Mouse (Mus musculus) liver, adult (tissue): ENCODE measurements around the gene Fam172a.

Experiments
- GATA4 ChIP-seq: IDR thresholded peaks from 2 replicates; pipeline ENCODE4 v1.6.1; 2014; ENCODE audit warnings: mild to moderate bottlenecking, low read length; ENCODE audit not compliant: insufficient replicate concordance

The Fam172a gene

DNA sequence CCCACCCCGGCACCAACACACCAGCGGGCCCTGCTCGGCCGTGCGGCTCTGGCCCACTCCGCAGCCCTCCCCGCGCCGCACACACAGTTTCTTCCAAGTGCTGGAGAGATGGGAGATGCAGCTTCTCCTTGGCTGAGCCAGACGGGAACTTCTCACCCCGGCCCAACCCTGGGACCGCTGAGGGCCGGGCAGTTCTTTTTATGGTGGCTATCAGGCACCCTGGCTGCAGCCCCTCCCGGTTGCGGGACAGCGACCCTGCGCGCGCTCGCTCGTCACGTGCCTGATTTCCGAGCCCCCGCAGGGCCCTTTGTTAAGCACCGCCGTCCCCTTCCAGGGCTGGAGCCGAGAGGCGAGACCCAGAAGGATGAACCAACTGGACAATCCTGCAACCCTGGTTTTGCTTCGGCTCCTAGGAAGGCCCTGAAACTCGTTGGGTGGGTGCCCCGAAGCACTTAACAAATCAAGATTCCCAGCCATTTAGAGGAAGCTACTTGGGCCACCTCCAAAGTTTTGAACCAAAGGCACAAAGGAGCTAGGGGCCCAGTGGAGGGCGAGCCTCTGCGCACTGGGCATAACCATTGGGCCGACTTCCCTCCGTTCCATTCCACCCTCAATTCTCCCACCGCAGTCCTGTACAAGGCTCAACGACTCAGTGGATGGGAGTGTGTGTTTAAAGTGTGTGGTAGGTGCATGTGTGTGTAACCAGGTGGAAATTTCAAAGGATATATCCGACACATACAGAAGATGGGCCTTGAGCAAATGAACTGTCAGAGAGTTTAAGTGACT is 477.7 kb downstream of the Fam172a start:
- TF ChIP-seq GATA4 = no peak

DNA sequence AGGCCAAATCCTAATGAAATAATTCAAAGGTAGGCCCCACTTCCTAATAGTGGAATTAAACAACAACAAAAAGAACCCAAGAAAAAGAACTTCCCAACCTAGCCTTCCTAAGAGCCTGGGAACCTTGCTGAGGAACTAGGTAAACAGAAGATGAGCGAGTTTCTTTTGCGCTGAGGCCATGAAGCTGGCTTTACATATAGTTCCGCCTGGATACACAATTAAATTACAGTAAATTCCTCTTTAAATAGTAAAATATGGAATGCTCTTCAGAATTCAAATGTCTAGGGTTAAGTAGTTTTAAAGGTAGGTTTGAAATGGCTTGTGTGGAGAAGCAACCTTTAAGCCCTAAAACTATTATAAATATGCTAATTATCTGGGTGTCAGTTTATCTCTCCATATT is 478.4 kb downstream of the Fam172a start:
- no peak for TF ChIP-seq GATA4

DNA sequence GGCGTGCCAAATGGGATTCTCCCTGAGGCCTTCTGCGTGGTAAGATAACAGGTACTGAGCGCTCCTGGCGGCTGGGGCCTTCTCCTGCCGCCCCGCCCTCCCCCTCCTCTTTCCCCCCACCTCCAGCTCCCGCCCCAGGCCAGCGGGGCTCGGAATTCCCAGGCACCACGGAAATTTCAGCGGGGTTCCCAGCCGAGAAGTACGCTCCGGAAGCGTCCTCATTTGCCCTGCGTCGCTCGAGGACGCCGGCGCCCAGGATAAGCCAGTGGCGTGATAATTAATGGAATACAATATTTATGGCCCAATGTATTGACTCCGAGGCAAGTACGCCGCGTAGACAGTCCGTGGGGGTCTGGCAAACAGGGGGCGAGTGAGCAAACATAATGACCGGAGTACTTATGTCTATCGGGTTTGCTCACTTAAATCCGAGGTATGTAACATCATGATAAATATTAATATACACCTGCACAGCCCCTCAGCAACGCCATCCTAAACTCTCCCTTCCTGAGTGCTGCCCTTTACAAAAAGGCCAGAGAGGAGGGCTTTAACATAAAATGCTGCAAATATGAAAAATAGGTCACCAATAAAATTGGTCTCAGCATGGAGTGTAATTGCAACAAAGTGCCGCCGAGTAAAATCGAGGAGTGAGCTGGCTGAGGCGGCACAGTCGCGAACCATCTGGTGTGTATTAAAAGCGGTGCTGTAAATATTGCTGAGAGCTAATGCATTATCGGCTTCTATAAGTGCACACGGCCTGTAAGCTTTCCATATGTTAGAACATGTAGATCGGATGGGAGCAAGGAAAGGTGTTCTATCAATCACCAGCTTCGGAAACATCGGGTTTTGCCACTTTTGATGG is 479.5 kb downstream of the Fam172a start:
- no peak for TF ChIP-seq GATA4

GRCm38 (mm10) chr13:78181930-78182558 is 480.2 kb downstream of the Fam172a start:
- TF ChIP-seq GATA4 = no peak

GRCm38 (mm10) chr13:78183004-78183403 is 481.2 kb downstream of the Fam172a start:
- no peak for TF ChIP-seq GATA4

DNA sequence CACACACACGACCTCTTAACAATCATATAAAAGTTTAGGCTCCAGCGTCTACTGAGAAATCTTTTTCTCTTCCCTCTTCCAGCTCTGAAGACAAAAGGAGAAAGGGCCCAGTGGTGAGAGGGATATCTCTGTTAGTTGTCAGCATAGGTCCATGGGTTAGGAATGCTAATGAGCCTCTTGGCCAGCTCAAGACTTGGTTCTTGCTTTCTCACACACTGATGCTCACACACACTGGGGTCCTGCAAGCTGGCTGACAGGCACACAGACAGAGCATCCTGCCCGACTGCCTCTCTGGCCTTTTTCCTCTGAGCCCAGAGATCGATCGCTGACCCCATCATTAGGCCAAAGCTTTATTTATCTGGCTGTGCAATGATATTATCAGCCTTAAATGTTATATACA is 482.2 kb downstream of the Fam172a start:
- no peak for TF ChIP-seq GATA4

DNA sequence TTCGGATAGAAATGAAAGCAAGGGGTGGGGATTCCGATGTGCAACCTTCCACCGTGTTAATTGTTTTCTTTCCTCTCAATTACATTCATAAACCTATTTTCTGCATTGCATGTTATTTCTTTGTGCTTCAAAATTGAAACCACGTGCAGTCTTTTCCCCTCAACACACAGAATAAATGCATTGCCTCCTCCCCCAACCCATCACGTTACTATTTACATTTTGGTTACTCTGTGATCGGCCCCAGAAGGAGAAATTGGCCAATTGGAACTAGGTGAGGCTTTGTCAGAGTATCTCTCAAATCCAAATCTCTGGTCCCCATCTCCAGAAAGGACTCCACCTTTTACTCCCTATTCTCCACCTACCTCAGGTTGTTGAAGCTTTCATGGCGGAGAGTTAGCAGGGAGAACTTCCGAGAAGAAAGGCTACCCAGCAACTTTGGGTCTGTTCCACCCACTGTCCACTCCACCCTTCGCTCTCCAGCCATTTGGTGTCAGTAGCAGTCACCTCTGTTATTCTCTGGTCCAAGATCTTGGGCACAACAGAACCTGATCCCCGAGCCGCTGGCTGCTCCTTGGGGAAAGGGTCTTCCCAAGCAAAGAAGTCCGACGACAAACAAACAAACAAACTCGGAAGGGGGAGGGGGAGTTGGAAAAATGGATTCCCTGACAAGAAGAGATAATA is 483.1 kb downstream of the Fam172a start:
- no peak for TF ChIP-seq GATA4

DNA sequence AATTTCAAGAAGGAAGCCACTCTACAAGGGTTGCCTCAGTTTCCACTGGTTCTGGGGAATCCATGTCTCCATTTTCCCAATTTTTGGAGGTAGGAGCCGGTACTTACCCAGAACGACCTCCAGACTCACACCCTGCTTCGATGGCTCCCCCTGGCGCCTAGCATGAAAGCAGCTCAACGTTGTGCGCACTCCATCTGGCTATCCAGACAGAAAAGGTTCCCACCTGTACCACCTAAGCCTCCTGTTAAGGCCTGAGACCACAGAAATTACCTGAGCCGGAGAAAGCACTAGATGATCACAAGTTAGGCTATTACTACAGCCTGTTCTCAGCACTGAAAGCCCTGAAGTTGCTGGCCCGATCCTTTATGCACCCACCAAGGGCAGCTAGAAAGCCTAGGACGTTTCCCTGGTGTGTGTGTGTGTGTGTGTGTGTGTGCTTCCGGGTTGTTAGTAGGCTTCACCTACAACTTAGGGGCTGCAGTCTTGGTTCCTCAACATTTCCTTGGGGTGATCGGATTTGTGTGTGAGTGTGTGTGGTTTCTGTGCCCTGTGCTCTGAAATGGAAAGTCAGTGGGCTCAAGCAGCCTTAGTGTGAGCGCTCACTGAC is 484.6 kb downstream of the Fam172a start:
- no peak for TF ChIP-seq GATA4

DNA sequence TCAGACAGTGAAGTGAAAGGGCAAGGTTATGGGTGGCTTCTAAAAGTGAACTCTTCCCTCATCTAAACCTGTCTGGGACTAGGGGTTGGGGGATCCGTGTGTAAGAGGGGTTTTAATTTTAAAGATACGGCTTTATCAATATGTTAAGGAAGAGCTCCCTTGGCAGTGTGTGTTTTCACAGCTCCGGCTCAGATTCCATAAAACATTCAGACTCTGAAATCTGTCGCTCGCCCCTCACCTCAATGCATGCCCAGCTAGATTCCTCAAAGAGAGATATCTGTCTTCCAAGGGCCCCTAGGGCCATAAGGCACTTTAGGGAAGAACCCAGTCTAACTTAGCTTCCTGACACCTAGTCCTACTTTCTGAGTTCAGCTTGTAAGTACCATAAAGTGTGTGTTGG is 486.0 kb downstream of the Fam172a start:
- TF ChIP-seq GATA4 = no peak

DNA sequence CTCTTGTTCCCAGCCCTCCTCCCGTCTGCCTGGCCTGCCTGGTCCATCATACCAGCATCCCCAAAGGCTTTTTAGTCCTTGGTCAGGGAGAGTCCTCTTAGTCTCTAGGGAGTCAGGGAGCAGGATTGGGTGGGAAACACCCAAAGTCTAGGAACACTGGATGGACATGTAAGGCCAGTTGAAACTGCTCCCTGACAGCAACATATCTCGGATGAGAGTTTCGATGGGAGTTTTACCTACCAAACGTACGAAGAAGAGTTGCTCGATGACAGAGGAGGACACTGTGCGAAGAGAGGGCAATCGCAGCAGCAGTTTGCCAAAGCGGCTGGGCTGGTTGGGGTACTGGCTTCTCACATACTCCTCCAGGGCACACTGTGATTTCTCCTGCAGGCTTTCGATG is 487.8 kb downstream of the Fam172a start:
- TF ChIP-seq GATA4 = no peak

- TF ChIP-seq GATA4 = no peak
Measured at GRCm38 (mm10) chr13:78193211-78193610, 491.4 kb downstream of the Fam172a start.

DNA sequence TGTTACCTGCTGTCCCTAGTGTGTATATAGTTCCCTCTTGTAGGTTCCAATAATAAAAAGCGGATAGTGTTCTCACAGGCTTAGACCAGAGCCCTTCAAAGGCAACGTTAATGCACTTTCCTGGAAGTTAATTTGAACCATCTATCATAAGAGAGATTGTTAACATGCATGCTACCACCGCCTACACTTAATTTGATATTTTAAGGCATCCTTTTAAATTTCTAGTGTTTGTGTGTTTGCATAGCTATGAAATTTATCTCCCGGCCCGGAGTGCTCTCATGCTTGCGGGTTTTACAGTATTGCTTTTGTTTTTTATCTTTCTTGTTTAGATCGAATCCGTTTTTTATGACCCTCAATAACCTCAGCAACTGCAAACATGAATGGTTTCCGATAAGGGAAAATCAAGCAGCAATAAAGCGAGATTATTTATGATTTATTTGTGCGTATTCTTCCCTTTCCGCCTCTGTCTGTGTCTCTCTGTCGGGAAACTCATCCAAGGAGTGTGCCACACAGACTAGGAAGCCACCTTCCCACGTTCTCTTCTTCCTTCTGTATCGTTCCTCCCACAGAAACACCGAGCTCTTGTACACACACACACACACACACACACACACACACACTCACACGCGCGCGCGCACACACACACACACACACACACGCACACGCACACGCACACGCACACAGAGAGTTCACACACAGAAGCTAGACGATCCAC is 492.5 kb downstream of the Fam172a start:
- no peak for TF ChIP-seq GATA4

DNA sequence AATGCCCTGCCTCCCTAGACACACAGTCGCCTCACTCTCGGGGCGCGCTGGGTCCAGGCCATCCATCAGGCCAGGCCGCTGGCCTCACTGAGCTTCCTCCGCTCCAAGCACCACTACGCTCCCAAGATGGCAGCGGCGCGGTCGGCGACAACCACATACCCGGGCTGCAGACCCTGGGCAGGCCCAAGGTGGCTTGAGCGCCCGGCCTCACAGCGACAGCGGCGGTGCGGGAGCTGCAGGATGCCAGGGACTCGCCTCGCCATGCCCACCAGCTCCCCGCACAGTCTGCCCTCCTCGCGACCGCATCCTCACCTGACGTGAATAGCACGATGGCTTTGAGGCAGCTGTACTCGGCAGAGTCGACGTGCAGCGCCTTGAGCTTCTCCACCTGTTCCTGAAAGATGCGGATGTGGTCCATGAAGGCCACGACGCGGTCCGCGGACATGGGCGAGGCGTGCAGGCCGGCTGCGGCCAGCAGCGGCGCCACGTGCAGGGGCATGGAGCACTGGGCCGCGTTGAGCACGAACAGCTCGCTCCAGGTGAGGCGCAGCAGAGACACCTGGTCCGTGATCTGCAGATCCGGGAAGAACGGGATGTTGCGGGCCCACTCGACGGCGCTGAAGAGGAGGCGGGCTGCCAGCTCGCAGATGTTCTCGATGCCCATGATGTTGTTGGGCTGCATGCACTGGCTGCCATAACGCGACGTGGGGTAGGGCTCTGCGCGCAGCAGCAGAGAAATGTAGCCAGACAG is 493.2 kb downstream of the Fam172a start:
- TF ChIP-seq GATA4 = no peak

- TF ChIP-seq GATA4 = no peak
Measured at GRCm38 (mm10) chr13:78195601-78196115, 493.8 kb downstream of the Fam172a start.
